Mouse (Mus musculus) spleen, adult 18-20 months (tissue): ENCODE measurements around the gene Tcf23.

Experiments used
- DNase-seq, 2 experiments: peaks; one replicate each; pipeline ENCODE4 v3.0.0; 2022; ENCODE audit warnings: mixed read lengths in 2 of 2

The Tcf23 gene

GRCm38 (mm10) chr5:30950451-30950850, 18.0 kb upstream of the Tcf23 start:
- no peak for DNase-seq

- DNase-seq = no peak
These were observed 17.5 kb upstream of the Tcf23 start for GRCm38 (mm10) chr5:30950922-30951321.

GRCm38 (mm10) chr5:30951706-30952105, 16.8 kb upstream of the Tcf23 start:
- DNase-seq = no peak

- no peak for DNase-seq
These were observed 15.9 kb upstream of the Tcf23 start for GRCm38 (mm10) chr5:30952551-30952950.

GRCm38 (mm10) chr5:30954065-30954464, 14.4 kb upstream of the Tcf23 start:
- no peak for DNase-seq

- no peak for DNase-seq
These were observed 13.9 kb upstream of the Tcf23 start for GRCm38 (mm10) chr5:30954556-30954955.

- DNase-seq = no peak
These were observed 12.7 kb upstream of the Tcf23 start for GRCm38 (mm10) chr5:30955751-30956150.

- DNase-seq = no peak
These were observed 10.6 kb upstream of the Tcf23 start for GRCm38 (mm10) chr5:30957891-30958290.

GRCm38 (mm10) chr5:30959198-30959854, 9.1 kb upstream of the Tcf23 start:
- no peak for DNase-seq

- DNase-seq = peak; percentile 97 to 98
These were observed 8.4 kb upstream of the Tcf23 start, which contains the start of gene Preb for GRCm38 (mm10) chr5:30959966-30960501. Gene Preb (minus strand): TSS chr5:30960361.

- DNase-seq = no peak
These were observed 7.6 kb upstream of the Tcf23 start for GRCm38 (mm10) chr5:30960814-30961213.

- DNase-seq = no peak
These were observed 6.6 kb upstream of the Tcf23 start for GRCm38 (mm10) chr5:30961545-30962505.

GRCm38 (mm10) chr5:30963916-30964315, 4.5 kb upstream of the Tcf23 start:
- DNase-seq = no peak

- no peak for DNase-seq
These were observed 2.3 kb upstream of the Tcf23 start for GRCm38 (mm10) chr5:30966189-30966588.

- DNase-seq = no peak
These were observed 978 bp downstream of the Tcf23 start for GRCm38 (mm10) chr5:30969440-30969839.

- no peak for DNase-seq
These were observed 6.6 kb downstream of the Tcf23 start for GRCm38 (mm10) chr5:30974870-30975656.

GRCm38 (mm10) chr5:30982357-30982756, 13.9 kb downstream of the Tcf23 start:
- no peak for DNase-seq

GRCm38 (mm10) chr5:30992980-30993676, 24.7 kb downstream of the Tcf23 start:
- no peak for DNase-seq

GRCm38 (mm10) chr5:30994074-30994473, 25.6 kb downstream of the Tcf23 start:
- DNase-seq = no peak

GRCm38 (mm10) chr5:30994910-30995635, 26.6 kb downstream of the Tcf23 start:
- no peak for DNase-seq

- peak in 1 of 2 experiments; percentile 30 for DNase-seq
These were observed 29.8 kb downstream of the Tcf23 start for GRCm38 (mm10) chr5:30998306-30998705.
